Mouse (Mus musculus): ENCODE results near the gene Card14. TPM values are rescaled to one million over a fixed set of nuclear protein-coding genes. Genes with fewer than 3 reads are reported as not detected.

Gene Card14
- total and polyA plus RNA-seq, 3 experiments: 0.16 to 1.1 TPM; not detected in 1

- DNase-seq (ENCODE audit: extremely low read depth): no peak
- in situ Hi-C loops (cut with MboI; ENCODE audit: low pct_ligation_motif_present, low pct_unique_long_range_greater_than_20kb, low sequenced_read_pairs) (no loop called here), dilution Hi-C loops (cut with MboI; ENCODE audit: extremely low pct_ligation_motif_present, extremely low pct_unique_long_range_greater_than_20kb, low sequenced_read_pairs) (no loop called here)
- Histone ChIP-seq H3K4me3 (replicated peaks in 1 of 3; ENCODE audit: low read depth in 2 of 3, low read length in 2 of 3, poor library complexity in 1 of 3) (no peak overlapping the region), H3K79me2 (replicated peaks; ENCODE audit: control insufficient read depth, extremely low read depth, insufficient read depth, poor library complexity, severe bottlenecking) (peaks cover 4% of the 10 kb centered on the region; the same call in 1 of the 2 replicates), H3K27me3 (replicated peaks) (peaks cover 59% of the 10 kb centered on the region), H3K9ac (ENCODE audit: insufficient read depth, low read depth) (no peak overlapping the region), H3K9me3 (replicated peaks; ENCODE audit: low read length) (peaks cover 2% of the 10 kb centered on the region), H3K4me2 (ENCODE audit: insufficient read depth, low read depth, poor library complexity, severe bottlenecking) (no peak overlapping the region), H3K27ac (ENCODE audit: insufficient read depth, low read depth) (no peak overlapping the region), H3K4me1 (ENCODE audit: control insufficient read depth in 1 of 2, insufficient read depth in 2 of 2) (peaks cover 9 to 25% of the 10 kb centered on the region in 2 experiments), H3K36me3 (replicated peaks in 1 of 2; ENCODE audit: control insufficient read depth in 1 of 2, insufficient read depth in 1 of 2, low read length in 1 of 2) (peaks cover 0 to 3% of the 10 kb centered on the region in 2 experiments)
- peak; percentile 65 for TF ChIP-seq MAX (IDR thresholded peaks at IDR 0.05; ENCODE audit: low read length)
- no peak for TF ChIP-seq RAD21 (IDR thresholded peaks at IDR 0.05; ENCODE audit: low read depth, low read length)
- no peak for TF ChIP-seq PAX5 (IDR thresholded peaks at IDR 0.05; ENCODE audit: low read length)
- no peak for TF ChIP-seq POLR2A (IDR thresholded peaks at IDR 0.05; ENCODE audit: low read depth, low read length)
- TF ChIP-seq ZMIZ1 (IDR thresholded peaks at IDR 0.05; ENCODE audit: low read depth, low read length): no peak
- TF ChIP-seq ZKSCAN1 (IDR thresholded peaks at IDR 0.05; ENCODE audit: borderline replicate concordance, low read depth, low read length): no peak
Measured at GRCm38 (mm10) chr11:119264413-119264812, 43.2 kb upstream of the Card14 start.

- peaks cover 4% of the 10 kb centered on the region; the same call in 1 of the 2 replicates for H3K79me2 ChIP-seq (replicated peaks; ENCODE audit: control insufficient read depth, extremely low read depth, insufficient read depth, poor library complexity, severe bottlenecking)
- DNase-seq (ENCODE audit: extremely low read depth): no peak
- in situ Hi-C loops (cut with MboI; ENCODE audit: low pct_ligation_motif_present, low pct_unique_long_range_greater_than_20kb, low sequenced_read_pairs) (no loop called here), dilution Hi-C loops (cut with MboI; ENCODE audit: extremely low pct_ligation_motif_present, extremely low pct_unique_long_range_greater_than_20kb, low sequenced_read_pairs) (no loop called here)
- peaks cover 2% of the 10 kb centered on the region for H3K9me3 ChIP-seq (replicated peaks; ENCODE audit: low read length)
- no peak overlapping the region for H3K9ac ChIP-seq (ENCODE audit: insufficient read depth, low read depth)
- H3K4me3 ChIP-seq (replicated peaks in 1 of 3; ENCODE audit: low read depth in 2 of 3, low read length in 2 of 3, poor library complexity in 1 of 3): no peak overlapping the region
- peaks cover 45% of the 10 kb centered on the region for H3K27me3 ChIP-seq (replicated peaks)
- H3K27ac ChIP-seq (ENCODE audit: insufficient read depth, low read depth): no peak overlapping the region
- no peak overlapping the region for H3K4me2 ChIP-seq (ENCODE audit: insufficient read depth, low read depth, poor library complexity, severe bottlenecking)
- H3K4me1 ChIP-seq (ENCODE audit: control insufficient read depth in 1 of 2, insufficient read depth in 2 of 2): peaks cover 13 to 32% of the 10 kb centered on the region in 2 experiments
- no peak for TF ChIP-seq MAZ (IDR thresholded peaks at IDR 0.05; ENCODE audit: low read depth, low read length)
- no peak for TF ChIP-seq ZKSCAN1 (IDR thresholded peaks at IDR 0.05; ENCODE audit: borderline replicate concordance, low read depth, low read length)
- no peak for TF ChIP-seq JUND (conservative IDR thresholded peaks at IDR 0.05; ENCODE audit: low read depth, low read length)
- no peak for TF ChIP-seq EP300 (IDR thresholded peaks at IDR 0.05; ENCODE audit: low read length)
- no peak for TF ChIP-seq POLR2A (IDR thresholded peaks at IDR 0.05; ENCODE audit: low read depth, low read length)
- TF ChIP-seq ZNF384 (IDR thresholded peaks at IDR 0.05; ENCODE audit: low read depth, low read length): peak; percentile 9; the same call in 1 of the 2 replicates
- no peak for TF ChIP-seq NELFE (IDR thresholded peaks at IDR 0.05; ENCODE audit: low read depth, low read length)
- no peak for TF ChIP-seq TCF12 (IDR thresholded peaks at IDR 0.05; ENCODE audit: low read depth, low read length)
- H3K36me3 ChIP-seq (replicated peaks in 1 of 2; ENCODE audit: control insufficient read depth in 1 of 2, insufficient read depth in 1 of 2, low read length in 1 of 2): peaks cover 11 to 17% of the 10 kb centered on the region in 2 experiments
Measured at GRCm38 (mm10) chr11:119265811-119266210, 41.8 kb upstream of the Card14 start.

- Histone ChIP-seq H3K4me1 (ENCODE audit: control insufficient read depth in 1 of 2, insufficient read depth in 2 of 2) (peaks cover 13 to 32% of the 10 kb centered on the region in 2 experiments), H3K4me2 (ENCODE audit: insufficient read depth, low read depth, poor library complexity, severe bottlenecking) (peak overlapping the region; percentile 51), H3K79me2 (replicated peaks; ENCODE audit: control insufficient read depth, extremely low read depth, insufficient read depth, poor library complexity, severe bottlenecking) (peaks cover 4% of the 10 kb centered on the region; the same call in 1 of the 2 replicates), H3K9ac (ENCODE audit: insufficient read depth, low read depth) (0 out of 2 replicates have a peak overlapping the region, but pooled peaks have one; percentile 13), H3K9me3 (replicated peaks; ENCODE audit: low read length) (peaks cover 2% of the 10 kb centered on the region), H3K27me3 (replicated peaks) (peaks cover 32% of the 10 kb centered on the region), H3K4me3 (replicated peaks in 1 of 3; ENCODE audit: low read depth in 2 of 3, low read length in 2 of 3, poor library complexity in 1 of 3) (peak overlapping the region in 1 of 3 experiments; percentile 67), H3K36me3 (replicated peaks in 1 of 2; ENCODE audit: control insufficient read depth in 1 of 2, insufficient read depth in 1 of 2, low read length in 1 of 2) (peaks cover 20 to 31% of the 10 kb centered on the region in 2 experiments), H3K27ac (ENCODE audit: insufficient read depth, low read depth) (no peak overlapping the region)
- in situ Hi-C loops (cut with MboI; ENCODE audit: low pct_ligation_motif_present, low pct_unique_long_range_greater_than_20kb, low sequenced_read_pairs) (no loop called here), dilution Hi-C loops (cut with MboI; ENCODE audit: extremely low pct_ligation_motif_present, extremely low pct_unique_long_range_greater_than_20kb, low sequenced_read_pairs) (no loop called here)
- DNase-seq (ENCODE audit: extremely low read depth): no peak
- TF ChIP-seq ZNF384 (IDR thresholded peaks at IDR 0.05; ENCODE audit: low read depth, low read length): no peak
- no peak for TF ChIP-seq CHD1 (IDR thresholded peaks at IDR 0.05; ENCODE audit: low read depth, low read length)
- TF ChIP-seq ZC3H11A (IDR thresholded peaks at IDR 0.05; ENCODE audit: low read depth, low read length): no peak
- TF ChIP-seq USF2 (conservative IDR thresholded peaks at IDR 0.05; ENCODE audit: low read depth, low read length): no peak
- no peak; the same call in 1 of the 2 replicates for TF ChIP-seq RCOR1 (conservative IDR thresholded peaks at IDR 0.05; ENCODE audit: low read depth, low read length)
- no peak for TF ChIP-seq TBP (conservative IDR thresholded peaks at IDR 0.05; ENCODE audit: low read depth, low read length)
- no peak for TF ChIP-seq MAZ (IDR thresholded peaks at IDR 0.05; ENCODE audit: low read depth, low read length)
- no peak for TF ChIP-seq ZKSCAN1 (IDR thresholded peaks at IDR 0.05; ENCODE audit: borderline replicate concordance, low read depth, low read length)
- TF ChIP-seq E2F4 (IDR thresholded peaks at IDR 0.05; ENCODE audit: insufficient replicate concordance, low read depth, low read length): no peak
- TF ChIP-seq MEF2A (IDR thresholded peaks at IDR 0.05; ENCODE audit: borderline replicate concordance, low read depth, low read length): no peak
- no peak for TF ChIP-seq NELFE (IDR thresholded peaks at IDR 0.05; ENCODE audit: low read depth, low read length)
- TF ChIP-seq SMC3 (IDR thresholded peaks at IDR 0.05; ENCODE audit: low read depth, low read length): no peak
- TF ChIP-seq UBTF (IDR thresholded peaks at IDR 0.05; ENCODE audit: low read depth, low read length): no peak
- no peak for TF ChIP-seq SIN3A (IDR thresholded peaks at IDR 0.05; ENCODE audit: low read length)
Measured at GRCm38 (mm10) chr11:119267241-119267674, 40.3 kb upstream of the Card14 start.

Data from CH12.LX (cell line).